Mouse (Mus musculus) liver, postnatal 0 days (tissue): ENCODE results near the gene Nav2.

Source experiments
- CTCF ChIP-seq: sonication (generic); IDR thresholded peaks from 2 replicates; pipeline ENCODE4 v1.5.1; 2016; ENCODE audit warnings: antibody characterized with exemption, low read depth
- EP300 ChIP-seq: IDR thresholded peaks from 2 replicates; pipeline ENCODE4 v1.6.1; 2016; ENCODE audit warnings: antibody characterized with exemption, low read depth, mild to moderate bottlenecking

- TF ChIP-seq CTCF (no peak), EP300 (no peak)
These were observed 212.0 kb downstream of the Nav2 start for GRCm38 (mm10) chr7:49120488-49120864.
